Mouse (Mus musculus) brown adipose tissue, adult 24 weeks (tissue): ENCODE measurements around the gene Rere. TPM values are rescaled to one million over a fixed set of nuclear protein-coding genes. Genes with fewer than 3 reads are reported as not detected.
A peak's percentile ranks its signal among the peaks of the same experiment; 100 is the strongest.

Source experiments
- H3K27ac ChIP-seq: fragments of 200-500 bp; replicated peaks from 2 replicates; pipeline ENCODE4 v1.5.1; 2012; ENCODE audit warnings: low read depth, mild to moderate bottlenecking, low read length
- H3K4me1 ChIP-seq: fragments of 200-500 bp; 2 replicates; pipeline ENCODE4 v1.6.1; 2012; ENCODE audit warnings: low read length, mixed read lengths; ENCODE audit not compliant: control insufficient read depth, insufficient read depth, insufficient read length
- H3K4me3 ChIP-seq: fragments of 200-500 bp; 2 replicates; pipeline ENCODE4 v1.5.1; 2012; ENCODE audit warnings: low read depth, mild to moderate bottlenecking, low read length, moderate library complexity; ENCODE audit not compliant: insufficient read depth
- polyA plus RNA-seq: library from polyadenylated mRNA; stranded (reverse); fragments of >200 nt; gene quantifications from 2 replicates; pipeline ENCODE4 v1.2.4, GENCODE M21; 2012; ENCODE audit not compliant: missing spikeins, insufficient read depth, insufficient read length

Rere gene
- polyA plus RNA-seq = 38.7 and 39.8 TPM in 2 replicates

GRCm38 (mm10) chr4:150281018-150281761 lies at the start of gene Rere:
Gene Rere (plus strand): TSS chr4:150281646.
- H3K4me1 ChIP-seq = peaks cover 8% of the 10 kb centered on the region; the same call in 1 of the 2 replicates
- H3K27ac ChIP-seq = peak within 1 kb of the TSS; percentile 89
- peak within 1 kb of the TSS; percentile 97 for H3K4me3 ChIP-seq

GRCm38 (mm10) chr4:150231871-150232270 lies 49.6 kb upstream of the Rere start:
- H3K27ac ChIP-seq = no peak overlapping the region
- peaks cover 19% of the 10 kb centered on the region for H3K4me1 ChIP-seq

GRCm38 (mm10) chr4:150234599-150235327 lies 46.7 kb upstream of the Rere start:
- peak overlapping the region; percentile 19 for H3K27ac ChIP-seq
- H3K4me1 ChIP-seq = peaks cover 19% of the 10 kb centered on the region
- no peak overlapping the region for H3K4me3 ChIP-seq

More at GRCm38 (mm10) chr4:150231871-150232270, 49.6 kb upstream of the Rere start:
- H3K4me3 ChIP-seq = no peak overlapping the region

GRCm38 (mm10) chr4:150235585-150235984 lies 45.9 kb upstream of the Rere start:
- H3K4me3 ChIP-seq = no peak overlapping the region
- 0 out of 2 replicates have a peak overlapping the region, but pooled peaks have one; percentile 7 for H3K27ac ChIP-seq

GRCm38 (mm10) chr4:150236031-150236430 lies 45.4 kb upstream of the Rere start:
- Histone ChIP-seq H3K4me1 (peaks cover 11% of the 10 kb centered on the region), H3K4me3 (peak overlapping the region; percentile 15), H3K27ac (peak overlapping the region; percentile 91)

More at GRCm38 (mm10) chr4:150235585-150235984, 45.9 kb upstream of the Rere start:
- peaks cover 15% of the 10 kb centered on the region for H3K4me1 ChIP-seq

GRCm38 (mm10) chr4:150236521-150237481 lies 44.6 kb upstream of the Rere start, which contains the start of gene Eno1:
Gene Eno1 (plus strand): TSS chr4:150236721.
- Histone ChIP-seq H3K4me3 (peak within 1 kb of the TSS; percentile 83), H3K27ac (peak within 1 kb of the TSS; percentile 91), H3K4me1 (peaks cover 14% of the 10 kb centered on the region)

- Histone ChIP-seq H3K4me3 (peak overlapping the region; percentile 83), H3K27ac (peak overlapping the region; percentile 74), H3K4me1 (peaks cover 16% of the 10 kb centered on the region)
Measured at GRCm38 (mm10) chr4:150237636-150238361, 43.6 kb upstream of the Rere start.

GRCm38 (mm10) chr4:150238433-150239086 lies 42.9 kb upstream of the Rere start:
- H3K27ac ChIP-seq = peak overlapping the region; percentile 74
- peaks cover 20% of the 10 kb centered on the region for H3K4me1 ChIP-seq
- peak overlapping the region; percentile 83 for H3K4me3 ChIP-seq

GRCm38 (mm10) chr4:150239087-150239480 lies 42.4 kb upstream of the Rere start:
- H3K4me1 ChIP-seq = peaks cover 20% of the 10 kb centered on the region

GRCm38 (mm10) chr4:150239503-150239902 lies 41.9 kb upstream of the Rere start:
- Histone ChIP-seq H3K4me1 (peaks cover 19% of the 10 kb centered on the region), H3K27ac (peak overlapping the region; percentile 28), H3K4me3 (peak overlapping the region; percentile 83)

More at GRCm38 (mm10) chr4:150239087-150239480, 42.4 kb upstream of the Rere start:
- Histone ChIP-seq H3K27ac (peak overlapping the region; percentile 28), H3K4me3 (peak overlapping the region; percentile 83)

- peak overlapping the region; percentile 28 for H3K27ac ChIP-seq
- H3K4me3 ChIP-seq = peak overlapping the region; percentile 83
- H3K4me1 ChIP-seq = peaks cover 18% of the 10 kb centered on the region
Measured at GRCm38 (mm10) chr4:150239951-150240368, 41.5 kb upstream of the Rere start.

GRCm38 (mm10) chr4:150240381-150240886 lies 41.0 kb upstream of the Rere start:
- Histone ChIP-seq H3K4me3 (0 out of 2 replicates have a peak overlapping the region, but pooled peaks have one; percentile 3), H3K27ac (no peak overlapping the region), H3K4me1 (peaks cover 18% of the 10 kb centered on the region)

- Histone ChIP-seq H3K27ac (no peak overlapping the region), H3K4me3 (0 out of 2 replicates have a peak overlapping the region, but pooled peaks have one; percentile 3), H3K4me1 (peaks cover 15% of the 10 kb centered on the region)
Measured at GRCm38 (mm10) chr4:150241708-150242107, 39.7 kb upstream of the Rere start.
